Mouse (Mus musculus) hindbrain, embryonic 16.5 days (tissue): Measurements from ENCODE around the gene Olfr1290. TPM values are rescaled to one million over a fixed set of nuclear protein-coding genes. Genes with fewer than 3 reads are reported as not detected.

Experiments
- ATAC-seq: fragments of 200-750 bp; cut with Nextera tagmentation; 2 replicates; pipeline ENCODE4 v1.8.0; 2017; ENCODE audit warnings: moderate TSS enrichment, moderate library complexity
- H3K27ac ChIP-seq: fragments of 300-500 bp; sonication (generic); 2 replicates; pipeline ENCODE4 v1.5.1; 2014; ENCODE audit warnings: low read depth, mild to moderate bottlenecking, control low read depth, low read length, moderate library complexity
- H3K27me3 ChIP-seq: fragments of 300-500 bp; sonication (generic); replicated peaks from 2 replicates; pipeline ENCODE4 v1.6.1; 2014; ENCODE audit warnings: low read length; ENCODE audit not compliant: control insufficient read depth, insufficient read depth
- H3K36me3 ChIP-seq: fragments of 300-500 bp; sonication (generic); 2 replicates; pipeline ENCODE4 v1.6.1; 2014; ENCODE audit warnings: mild to moderate bottlenecking, low read length, moderate library complexity, mixed read lengths; ENCODE audit not compliant: control insufficient read depth, insufficient read depth
- H3K4me1 ChIP-seq: fragments of 300-500 bp; sonication (generic); 2 replicates; pipeline ENCODE4 v1.6.1; 2014; ENCODE audit warnings: low read depth, low read length; ENCODE audit not compliant: control insufficient read depth, insufficient read depth
- H3K4me2 ChIP-seq: fragments of 300-500 bp; sonication (generic); 2 replicates; pipeline ENCODE4 v1.6.1; 2014; ENCODE audit warnings: mild to moderate bottlenecking, low read length, control low read depth, moderate library complexity
- H3K4me3 ChIP-seq: fragments of 300-500 bp; sonication (generic); 2 replicates; pipeline ENCODE4 v1.5.1; 2014; ENCODE audit warnings: mild to moderate bottlenecking, low read length, control low read depth, moderate library complexity
- H3K9ac ChIP-seq: fragments of 300-500 bp; sonication (generic); 2 replicates; pipeline ENCODE4 v1.6.1; 2014; ENCODE audit warnings: low read depth, mild to moderate bottlenecking, control low read depth, low read length, moderate library complexity
- H3K9me3 ChIP-seq: fragments of 300-500 bp; sonication (generic); 2 replicates; pipeline ENCODE4 v1.6.1; 2014; ENCODE audit warnings: mild to moderate bottlenecking, low read length, moderate library complexity; ENCODE audit not compliant: control insufficient read depth
- WGBS: fragments of 180-500 bp; shearing (Covaris S2); extraction: QIAGEN DNeasy Blood & Tissue Kit; methylation state at CpG from one replicate; pipeline ENCODE4 v1.1.7; 2014; 5-methylcytosine and 5-hydroxymethylcytosine counted together
- polyA plus RNA-seq: library from polyadenylated mRNA; unstranded; fragments of >200 nt; fragmentation: Nextera tagmentation; extraction: Ambion mirVana; gene quantifications from 2 replicates; pipeline ENCODE4 v1.2.1, GENCODE M21; 2015

The Olfr1290 gene
- polyA plus RNA-seq, result not detected in 2 replicates

DNA sequence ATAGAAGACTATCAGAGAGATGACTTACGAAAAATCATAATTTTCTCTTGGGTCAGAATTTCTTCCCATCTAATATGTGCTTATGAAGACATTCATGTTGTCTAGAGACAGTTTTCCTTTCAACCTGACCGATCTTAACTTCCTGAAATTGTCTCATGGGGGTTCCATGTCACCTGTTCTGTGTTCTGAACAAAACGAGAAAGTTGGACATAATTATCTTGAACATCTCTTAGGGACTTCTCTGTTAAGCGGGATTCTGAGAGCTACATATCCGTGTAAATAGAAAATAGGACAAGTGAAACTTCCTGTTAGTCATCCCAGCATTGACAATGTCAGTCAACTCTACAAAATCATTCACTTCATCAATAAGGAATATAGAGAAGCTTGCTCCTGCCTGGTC lies at the start of gene Olfr1290:
Olfr1290 (minus strand) TSS at position 101 of the 400 bp plus-strand sequence.
- Histone ChIP-seq H3K9me3 (no peaks in the 10 kb centered on the region), H3K4me2 (no peak within 1 kb of the TSS), H3K36me3 (no peaks in the 10 kb centered on the region), H3K27me3 (no peaks in the 10 kb centered on the region), H3K4me1 (no peaks in the 10 kb centered on the region), H3K27ac (no peak within 1 kb of the TSS), H3K4me3 (no peak within 1 kb of the TSS), H3K9ac (no peak within 1 kb of the TSS)
- ATAC-seq, result no peak
- WGBS, result 79% methylated on average over 5 of the region's 5 CpGs

DNA sequence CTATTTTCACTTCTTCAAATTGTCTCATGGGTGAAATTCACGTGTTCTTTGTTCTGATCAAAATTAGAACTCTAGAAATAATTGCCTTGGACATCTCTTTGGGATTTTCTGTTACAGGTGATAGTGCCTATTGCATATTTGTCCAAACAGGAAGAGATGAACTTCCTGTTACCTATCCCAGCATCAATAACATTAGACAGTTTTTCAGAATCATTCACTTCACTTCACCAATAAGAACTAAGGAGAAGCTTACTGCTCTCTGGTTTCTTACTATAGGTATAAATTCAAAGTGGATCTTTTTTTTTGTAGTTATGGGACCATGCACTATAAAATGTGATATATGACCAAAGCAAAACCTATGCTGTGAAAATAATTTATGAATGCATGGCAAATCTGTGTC lies 46.6 kb upstream of the Olfr1290 start, which contains the start of gene Olfr1294:
Olfr1294 (minus strand) TSS at position 101 of the 400 bp plus-strand sequence.
- H3K27ac ChIP-seq, result no peak within 1 kb of the TSS
- 77% methylated on average over 1 of the region's 1 CpGs for WGBS
- no peaks in the 10 kb centered on the region for H3K36me3 ChIP-seq
- ATAC-seq, result no peak
- H3K9me3 ChIP-seq, result no peaks in the 10 kb centered on the region
- H3K4me1 ChIP-seq, result no peaks in the 10 kb centered on the region
- H3K4me3 ChIP-seq, result no peak within 1 kb of the TSS
- no peaks in the 10 kb centered on the region for H3K27me3 ChIP-seq
- no peak within 1 kb of the TSS for H3K9ac ChIP-seq
- no peak within 1 kb of the TSS for H3K4me2 ChIP-seq

DNA sequence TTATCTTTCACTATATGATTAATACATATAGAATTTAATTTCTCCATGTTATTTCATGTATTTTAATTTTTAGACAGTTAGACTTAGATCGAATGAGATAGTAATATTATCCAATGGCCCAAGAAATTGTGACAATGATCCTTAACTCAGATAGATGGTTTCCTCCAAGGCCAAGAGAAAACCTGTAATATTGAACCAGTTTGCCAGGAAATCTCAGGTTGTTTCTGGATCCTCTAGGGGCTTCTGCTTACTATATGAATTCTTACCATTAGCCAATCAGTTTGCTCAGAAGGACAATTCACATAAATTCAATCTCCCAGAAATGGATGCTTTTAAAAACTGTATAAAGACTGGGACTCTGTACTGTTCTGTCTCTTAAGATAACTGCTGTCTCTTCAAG lies 31.3 kb upstream of the Olfr1290 start, which contains the start of gene Olfr1293-ps:
Olfr1293-ps (plus strand) TSS at position 301 of the 400 bp plus-strand sequence.
- no peak within 1 kb of the TSS for H3K27ac ChIP-seq
- no peaks in the 10 kb centered on the region for H3K36me3 ChIP-seq
- no peaks in the 10 kb centered on the region for H3K27me3 ChIP-seq
- WGBS, result 91% methylated on average over 1 of the region's 1 CpGs
- no peak for ATAC-seq
- no peak within 1 kb of the TSS for H3K9ac ChIP-seq
- H3K9me3 ChIP-seq, result no peaks in the 10 kb centered on the region
- no peaks in the 10 kb centered on the region for H3K4me1 ChIP-seq
- H3K4me2 ChIP-seq, result no peak within 1 kb of the TSS
- H3K4me3 ChIP-seq, result no peak within 1 kb of the TSS

DNA sequence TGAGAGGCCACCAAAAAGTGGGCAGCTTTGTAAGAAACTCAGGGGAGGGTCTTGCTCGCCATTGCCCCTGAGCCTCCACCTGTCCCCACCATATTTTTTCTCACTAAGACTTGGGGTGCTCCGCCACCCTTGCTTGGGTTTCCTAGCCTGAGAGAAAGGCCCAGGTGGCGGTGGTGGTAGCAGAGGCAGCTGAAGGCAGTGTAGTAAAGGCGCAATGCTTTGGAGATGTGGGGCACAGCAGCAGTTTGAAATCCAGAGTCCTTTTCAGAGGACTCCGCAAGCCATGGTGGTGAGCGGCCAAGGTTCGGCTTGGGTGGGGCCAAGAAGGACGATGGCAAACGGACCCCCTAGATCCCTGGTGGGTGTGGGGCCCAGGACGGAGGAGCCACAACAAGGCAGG lies 23.8 kb upstream of the Olfr1290 start:
- H3K27ac ChIP-seq, result no peak overlapping the region
- H3K9me3 ChIP-seq, result peaks cover 4% of the 10 kb centered on the region; the same call in 1 of the 2 replicates
- no peak overlapping the region for H3K4me2 ChIP-seq
- no peak for ATAC-seq
- no peaks in the 10 kb centered on the region for H3K27me3 ChIP-seq
- no peaks in the 10 kb centered on the region for H3K36me3 ChIP-seq
- H3K4me1 ChIP-seq, result no peaks in the 10 kb centered on the region
- WGBS, result 92% methylated on average over 10 of the region's 10 CpGs
- no peak overlapping the region for H3K9ac ChIP-seq
- H3K4me3 ChIP-seq, result no peak overlapping the region

DNA sequence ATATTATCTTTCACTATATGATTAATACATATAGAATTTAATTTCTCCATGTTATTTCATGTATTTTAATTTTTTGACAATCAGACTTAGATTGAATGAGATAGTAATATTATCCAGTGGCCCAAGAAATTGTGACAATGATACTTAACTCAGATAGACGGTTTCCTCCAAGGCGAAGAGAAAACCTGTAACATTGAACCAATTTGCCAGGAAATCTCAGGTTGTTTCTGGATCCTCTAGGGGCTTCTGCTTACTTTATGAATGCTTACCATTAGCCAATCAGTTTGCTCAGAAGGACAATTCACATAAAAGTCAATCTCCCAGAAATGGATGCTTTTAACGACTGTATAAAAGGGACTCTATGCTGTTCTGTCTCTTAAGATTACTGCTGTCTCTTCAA lies 3.3 kb upstream of the Olfr1290 start, which contains the start of gene Olfr1291-ps1:
Olfr1291-ps1 (plus strand) TSS at position 301 of the 400 bp plus-strand sequence.
- no peak within 1 kb of the TSS for H3K4me2 ChIP-seq
- H3K9me3 ChIP-seq, result no peaks in the 10 kb centered on the region
- no peak within 1 kb of the TSS for H3K9ac ChIP-seq
- H3K4me1 ChIP-seq, result no peaks in the 10 kb centered on the region
- no peak for ATAC-seq
- H3K27ac ChIP-seq, result no peak within 1 kb of the TSS
- H3K27me3 ChIP-seq, result no peaks in the 10 kb centered on the region
- no peak within 1 kb of the TSS for H3K4me3 ChIP-seq
- no peaks in the 10 kb centered on the region for H3K36me3 ChIP-seq
- 91% methylated on average over 3 of the region's 3 CpGs for WGBS

DNA sequence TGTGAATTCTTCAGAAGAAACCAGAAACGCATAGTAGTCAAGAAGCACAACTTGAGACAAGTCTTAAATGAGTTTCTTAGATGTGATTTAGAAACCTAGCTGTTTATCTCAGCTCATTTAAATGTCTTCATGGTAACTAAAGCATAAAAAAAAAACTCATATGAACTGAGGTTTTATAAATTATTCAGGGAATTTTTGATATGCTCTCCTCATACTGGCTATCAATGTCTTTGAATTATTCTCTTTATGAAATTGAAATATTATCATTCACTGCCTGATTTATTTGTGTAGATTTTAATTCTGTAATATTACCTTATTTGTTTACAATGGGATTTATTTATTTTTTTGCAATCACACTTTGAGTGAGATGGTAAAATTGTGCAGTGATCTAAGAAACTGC lies 13.1 kb downstream of the Olfr1290 start, which contains the start of gene Olfr1289:
Olfr1289 (plus strand) TSS at position 301 of the 400 bp plus-strand sequence.
- no peak within 1 kb of the TSS for H3K4me3 ChIP-seq
- no peak for ATAC-seq
- WGBS, result 59% methylated on average over 1 of the region's 1 CpGs
- H3K9ac ChIP-seq, result no peak within 1 kb of the TSS
- H3K27me3 ChIP-seq, result no peaks in the 10 kb centered on the region
- no peaks in the 10 kb centered on the region for H3K4me1 ChIP-seq
- H3K27ac ChIP-seq, result no peak within 1 kb of the TSS
- H3K4me2 ChIP-seq, result no peak within 1 kb of the TSS
- no peaks in the 10 kb centered on the region for H3K36me3 ChIP-seq
- no peaks in the 10 kb centered on the region for H3K9me3 ChIP-seq

DNA sequence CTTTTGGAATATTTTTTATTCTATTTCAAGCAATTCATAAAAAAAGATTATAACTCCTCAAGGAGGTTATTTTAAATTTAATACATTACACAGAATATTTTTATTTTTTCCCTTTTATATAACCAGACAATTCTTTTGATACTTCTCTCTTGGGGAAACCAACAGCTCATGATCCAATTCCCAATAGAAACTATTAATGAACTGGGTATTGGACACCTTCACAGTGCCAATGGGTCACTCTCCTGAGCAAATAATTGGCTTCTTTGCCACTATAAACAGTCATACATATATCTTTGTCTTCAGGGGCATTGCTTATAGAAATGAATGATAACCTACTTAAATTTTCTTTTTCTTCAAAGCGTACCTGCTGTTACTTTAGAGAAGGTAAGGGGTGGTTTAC lies 19.8 kb downstream of the Olfr1290 start, which contains the start of gene Olfr1288:
Olfr1288 (plus strand) TSS at position 301 of the 400 bp plus-strand sequence.
- 92% methylated on average over 1 of the region's 1 CpGs for whole genome bisulfite sequencing
- ATAC-seq, result no peak

DNA sequence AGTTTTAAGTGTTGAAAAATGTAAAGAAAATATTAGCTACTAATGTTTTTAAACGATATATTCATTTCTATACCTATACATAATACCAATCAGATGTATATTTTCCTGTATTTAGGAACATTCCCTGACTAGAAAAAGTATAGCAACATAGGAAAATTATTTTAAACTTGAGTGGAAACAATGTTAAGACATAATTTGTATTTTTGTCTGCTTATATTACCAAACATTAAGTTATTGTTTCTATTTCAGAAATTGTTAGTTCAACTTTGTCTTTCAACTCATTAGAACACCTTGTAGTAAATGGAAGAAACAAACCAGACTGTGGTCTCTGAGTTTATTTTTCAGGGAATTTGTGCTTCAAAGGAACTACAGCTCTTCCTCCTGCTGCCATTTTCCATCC lies 44.8 kb downstream of the Olfr1290 start, which contains the start of gene Olfr1287:
Olfr1287 (plus strand) TSS at position 301 of the 400 bp plus-strand sequence.
- Histone ChIP-seq H3K27ac (no peak within 1 kb of the TSS), H3K27me3 (no peaks in the 10 kb centered on the region), H3K36me3 (no peaks in the 10 kb centered on the region), H3K4me1 (no peaks in the 10 kb centered on the region), H3K9ac (no peak within 1 kb of the TSS), H3K9me3 (no peaks in the 10 kb centered on the region), H3K4me3 (no peak within 1 kb of the TSS), H3K4me2 (no peak within 1 kb of the TSS)
- no peak for ATAC-seq
- WGBS, result 64% methylated on average over 1 of the region's 1 CpGs

More for the DNA sequence above, 19.8 kb downstream of the Olfr1290 start, which contains the start of gene Olfr1288:
- Histone ChIP-seq H3K9me3 (no peaks in the 10 kb centered on the region), H3K4me3 (no peak within 1 kb of the TSS), H3K27me3 (no peaks in the 10 kb centered on the region), H3K9ac (no peak within 1 kb of the TSS), H3K4me2 (no peak within 1 kb of the TSS), H3K4me1 (no peaks in the 10 kb centered on the region), H3K27ac (no peak within 1 kb of the TSS), H3K36me3 (no peaks in the 10 kb centered on the region)
